Mouse (Mus musculus): ENCODE measurements around the gene Tmx2.

GRCm38 (mm10) chr2:84679016-84679415, at the start of gene Tmx2:
- no peak for TF ChIP-seq POLR2A (IDR thresholded peaks at IDR 0.05; ENCODE audit: insufficient read depth, low read depth, low read length)
- TF ChIP-seq CTCF (IDR thresholded peaks at IDR 0.05; ENCODE audit: insufficient read depth, low read depth, low read length) = no peak
